Mouse (Mus musculus): ENCODE data around the gene Rft1. TPM values are rescaled to one million over a fixed set of nuclear protein-coding genes. Genes with fewer than 3 reads are reported as not detected.
A peak's percentile ranks its signal among the peaks of the same experiment; 100 is the strongest.

Rft1 gene
- total RNA-seq, 2 experiments from 2014 or later: 11.2 to 12.7 TPM

DNA sequence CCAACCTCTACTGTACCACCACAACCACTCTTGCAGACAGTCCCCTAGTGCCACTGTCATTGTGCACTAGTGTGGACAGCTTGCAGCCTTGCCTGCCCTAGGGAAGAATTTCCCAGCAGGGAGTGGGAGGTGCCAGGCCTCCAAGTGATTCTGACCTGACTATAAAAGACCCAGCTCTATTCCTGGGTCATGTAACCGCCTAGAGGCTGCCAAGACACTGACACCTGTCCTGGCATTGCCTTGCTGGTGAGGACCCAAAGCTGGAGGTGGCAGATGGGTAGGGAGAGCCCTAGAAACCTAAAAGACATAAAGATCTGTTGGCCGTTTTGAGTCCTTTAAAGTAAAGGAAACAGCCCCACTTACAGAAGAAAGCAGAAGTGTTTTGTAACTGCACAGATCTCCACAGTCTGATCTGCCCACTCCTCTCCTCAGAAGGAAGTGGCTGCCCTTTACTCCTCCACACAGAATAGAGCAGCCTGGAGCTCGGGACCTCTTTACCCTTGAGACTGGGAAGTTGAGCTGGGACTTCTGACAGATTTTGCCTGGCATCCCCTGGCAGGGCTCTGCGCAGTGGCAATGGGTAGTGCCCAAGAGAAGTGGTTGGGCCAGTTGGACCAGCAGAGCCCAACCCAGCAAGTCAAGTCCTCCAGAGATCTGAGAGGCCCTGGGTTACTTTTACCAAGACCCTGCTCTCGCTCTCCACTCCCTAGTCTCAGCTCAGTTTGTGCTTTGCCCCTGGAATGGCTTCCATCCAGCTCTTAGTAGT lies 23.2 kb upstream of the Rft1 start:
- DNase-seq: peak in 1 of 2 experiments; percentile 17

DNA sequence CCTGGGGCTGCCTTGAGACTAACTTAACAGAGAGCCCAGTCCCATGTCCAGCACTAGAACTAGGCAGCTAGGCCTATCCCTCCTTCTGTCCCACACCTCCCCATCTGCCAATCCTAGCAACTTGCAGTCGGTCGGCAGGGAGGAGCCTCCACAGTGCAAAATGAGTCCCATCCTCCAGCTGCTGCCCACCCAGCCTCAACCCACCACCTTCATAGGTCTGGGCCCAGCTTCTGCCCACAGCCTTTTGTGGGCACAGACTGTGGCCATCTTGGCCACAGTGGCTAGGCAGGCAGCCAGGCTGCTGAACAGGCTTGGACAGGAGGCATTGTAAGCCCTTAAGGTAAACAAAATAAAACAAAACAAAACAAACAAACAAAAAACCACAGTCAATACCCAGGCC lies 22.3 kb upstream of the Rft1 start:
- no peak for DNase-seq

DNA sequence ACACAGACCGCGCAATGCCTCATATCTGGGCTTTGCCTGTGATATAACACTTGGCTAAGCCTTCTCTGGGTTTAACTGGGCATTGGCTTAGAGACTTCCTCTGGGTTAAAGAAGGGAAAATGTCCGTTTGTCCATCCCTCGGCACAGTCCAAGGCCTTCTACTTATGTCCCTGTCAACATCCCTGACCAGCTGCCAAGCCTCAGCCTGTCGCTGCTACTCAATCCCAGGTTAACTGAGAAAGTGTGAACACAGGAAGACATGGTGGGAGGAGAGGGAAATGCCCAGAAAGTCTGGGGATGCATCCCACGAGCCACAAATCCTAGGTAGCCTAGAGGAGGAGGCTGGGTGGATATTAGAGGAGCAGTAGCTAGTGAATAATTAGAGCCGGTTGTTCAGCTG lies 20.5 kb upstream of the Rft1 start:
- no peak for DNase-seq

DNA sequence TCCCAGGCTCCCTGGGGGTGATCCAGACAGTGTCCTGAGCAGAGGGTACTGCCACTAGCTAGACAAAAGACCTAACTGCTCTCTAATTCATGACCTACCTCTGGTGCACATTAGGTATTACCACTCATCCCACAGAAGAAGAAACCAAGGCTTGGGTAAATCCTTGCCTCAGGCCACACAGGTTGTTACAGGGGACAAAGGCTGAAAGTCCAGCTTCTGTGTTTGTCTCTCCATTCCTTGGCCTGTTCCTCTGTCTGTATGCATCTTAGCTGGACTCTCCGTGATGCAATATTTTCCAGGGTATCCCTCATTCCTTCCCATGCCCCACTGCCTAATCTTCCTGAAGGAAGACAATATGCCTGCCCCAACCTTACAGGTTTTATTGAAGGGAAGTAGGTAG lies 19.7 kb upstream of the Rft1 start:
- no peak for DNase-seq

DNA sequence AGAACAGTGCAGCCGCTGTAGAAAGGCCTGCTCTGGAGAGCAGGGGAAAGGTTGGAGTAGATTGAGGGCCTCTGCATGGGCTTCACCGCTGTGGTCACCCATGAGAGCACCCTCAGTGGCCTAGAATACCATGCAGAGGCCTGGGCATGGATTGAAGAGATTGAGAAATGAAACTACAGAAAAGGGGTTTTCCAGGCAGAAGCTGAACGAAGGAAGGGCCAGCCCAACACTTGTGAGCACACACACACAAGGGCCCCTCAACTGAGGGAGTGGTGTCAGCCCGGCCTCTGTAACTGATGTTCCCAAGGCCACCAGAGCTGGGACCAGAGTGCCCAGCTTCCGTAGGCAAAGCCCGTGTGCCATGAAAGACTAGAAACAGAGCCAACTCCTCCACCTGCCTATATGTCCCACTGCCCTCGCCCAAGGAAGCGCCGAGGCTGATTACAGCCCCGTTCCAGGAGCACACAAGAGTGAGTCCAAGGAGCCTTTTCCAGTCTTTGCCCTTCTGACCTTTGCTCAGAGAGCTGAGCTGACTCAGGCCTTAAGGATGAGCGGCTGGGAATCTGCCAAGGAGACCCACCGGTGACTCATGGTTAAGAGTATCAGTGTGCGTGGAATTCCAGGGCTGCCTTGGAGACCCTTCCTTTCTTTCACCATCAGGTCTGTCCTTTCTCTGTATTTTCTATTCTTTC lies 18.8 kb upstream of the Rft1 start:
- no peak for DNase-seq

DNA sequence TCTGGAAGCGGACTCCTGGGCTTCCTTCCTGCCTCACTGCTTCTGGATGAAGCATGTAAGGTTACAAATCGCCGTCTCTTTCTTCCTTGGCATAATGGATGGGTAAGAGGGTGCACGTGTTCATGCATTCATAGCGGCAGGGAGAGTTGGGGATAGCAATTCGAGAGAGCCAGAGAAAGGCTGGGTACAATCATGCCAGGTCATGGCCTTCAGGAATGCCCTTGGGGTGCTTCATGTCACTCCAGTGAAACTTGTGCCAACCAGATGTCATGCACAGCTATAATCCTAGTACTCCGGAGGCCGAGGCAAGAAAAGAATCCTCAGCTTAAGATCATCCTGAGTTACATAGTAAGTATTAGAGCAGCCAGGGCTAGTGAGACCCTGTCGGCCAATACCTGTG lies 17.7 kb upstream of the Rft1 start:
- no peak for DNase-seq

DNA sequence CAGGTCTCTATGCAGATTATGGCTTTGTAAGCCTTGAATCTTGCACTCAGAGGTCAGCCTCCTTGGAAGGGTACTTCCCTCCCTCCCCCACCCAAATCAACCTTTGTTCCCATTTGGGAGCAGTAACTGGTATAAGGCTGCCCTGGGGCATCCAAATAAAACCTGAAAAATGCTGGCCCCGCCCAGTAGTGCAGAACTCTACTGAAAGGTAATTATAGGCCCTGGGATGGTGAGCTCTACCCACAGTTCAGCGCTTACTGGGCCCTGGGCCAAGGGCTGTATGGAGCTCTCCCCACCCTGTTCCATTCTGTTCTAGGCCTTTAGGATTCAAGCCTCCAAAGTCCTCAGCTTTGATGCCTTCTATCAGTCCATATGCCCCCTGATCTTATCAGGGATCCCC lies 17.1 kb upstream of the Rft1 start:
- DNase-seq: no peak

DNA sequence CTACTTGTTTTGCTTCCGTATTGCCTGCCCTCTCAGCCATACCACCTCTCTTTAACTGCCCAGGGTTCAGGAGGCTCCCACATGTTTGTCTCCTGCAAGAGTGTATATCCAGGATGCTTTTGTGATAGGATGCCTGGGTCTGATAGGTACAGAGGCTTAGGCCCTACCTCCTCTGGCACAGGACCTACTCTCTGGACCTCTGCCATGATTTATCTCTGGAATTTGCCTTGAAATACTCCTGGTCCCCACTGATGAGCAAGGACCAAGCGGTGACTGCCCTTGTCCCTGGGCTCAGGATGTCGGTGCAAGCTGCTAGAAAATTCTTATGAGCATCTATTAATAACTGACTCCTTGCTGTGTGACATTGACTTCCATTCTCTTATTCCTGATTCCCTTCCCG lies 16.2 kb upstream of the Rft1 start:
- DNase-seq: no peak

DNA sequence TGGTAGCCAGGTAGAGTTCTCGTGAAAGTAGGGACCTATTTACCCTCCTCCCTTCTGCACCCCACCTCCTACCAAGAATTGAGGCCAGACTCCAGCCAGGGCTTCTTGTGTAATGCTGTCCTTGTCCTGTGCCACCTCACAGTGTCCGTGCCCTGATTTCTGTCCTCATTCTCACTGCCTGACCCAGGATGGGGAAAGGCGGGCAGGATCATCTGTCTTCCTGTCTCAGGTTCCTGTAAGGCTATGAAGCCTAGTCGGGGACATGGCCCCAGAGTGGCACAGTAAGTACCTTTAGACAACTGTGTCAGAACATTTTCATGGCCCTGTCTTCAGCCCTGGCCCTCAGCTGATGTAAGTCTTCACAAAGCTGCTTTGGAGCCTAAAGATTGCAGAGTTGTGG lies 15.5 kb upstream of the Rft1 start:
- no peak for DNase-seq

DNA sequence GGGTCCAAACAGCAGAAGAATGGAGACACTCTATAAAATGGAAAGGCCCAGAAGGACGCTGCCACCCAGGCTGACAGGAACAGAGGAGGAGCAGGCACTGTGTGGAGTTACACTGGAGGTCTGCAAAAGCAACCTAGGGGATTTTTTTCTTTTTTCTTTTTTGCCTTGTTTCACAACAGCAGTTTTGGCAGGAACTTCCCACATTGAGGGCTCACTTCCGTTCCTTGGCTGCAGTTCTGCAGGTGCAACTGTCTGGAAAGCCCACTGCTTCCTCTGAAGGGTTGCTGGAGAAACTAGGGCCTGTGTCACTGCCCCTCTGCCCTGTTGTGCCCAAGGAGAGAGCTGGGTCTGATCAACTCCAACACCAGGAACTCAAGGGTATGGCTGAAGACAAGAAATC lies 12.4 kb upstream of the Rft1 start:
- no peak for DNase-seq

DNA sequence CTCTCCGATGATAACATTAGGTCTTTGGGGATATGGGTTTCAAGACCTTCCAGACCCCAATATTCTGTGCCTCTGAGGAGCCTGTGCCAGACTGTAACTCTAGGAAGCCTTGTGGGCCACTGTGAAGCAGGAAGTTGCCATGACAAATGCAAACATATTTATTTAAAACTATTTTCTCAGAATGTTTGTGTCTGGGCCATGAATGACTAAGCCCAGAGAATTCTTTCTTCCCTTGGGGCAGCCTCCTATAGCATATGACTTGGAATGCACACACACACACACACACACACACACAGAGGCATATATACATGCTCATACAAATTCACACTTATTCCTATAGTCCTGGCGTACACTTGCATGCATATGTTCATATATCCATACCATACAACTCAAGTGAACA lies 10.1 kb upstream of the Rft1 start:
- DNase-seq: no peak

DNA sequence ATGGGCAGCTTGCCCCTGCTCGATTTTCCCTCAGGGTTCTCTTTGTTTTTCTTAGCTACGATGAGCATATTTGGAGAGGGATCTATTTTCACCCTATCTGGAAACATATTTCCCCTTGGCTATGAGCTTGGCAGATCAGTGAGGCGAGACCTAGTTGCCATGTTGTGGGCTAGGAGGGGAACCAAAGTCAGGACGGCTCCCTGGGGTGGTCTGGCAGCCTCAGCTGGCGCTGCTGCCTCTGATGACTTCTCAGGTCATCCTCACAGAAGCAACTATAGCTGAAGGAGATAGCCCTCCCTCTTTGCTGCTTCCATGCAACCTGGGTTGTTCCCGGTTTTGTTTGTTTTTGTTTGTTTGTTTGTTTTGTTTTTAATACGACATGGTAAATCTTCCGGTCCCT lies 9.1 kb upstream of the Rft1 start:
- DNase-seq: no peak

DNA sequence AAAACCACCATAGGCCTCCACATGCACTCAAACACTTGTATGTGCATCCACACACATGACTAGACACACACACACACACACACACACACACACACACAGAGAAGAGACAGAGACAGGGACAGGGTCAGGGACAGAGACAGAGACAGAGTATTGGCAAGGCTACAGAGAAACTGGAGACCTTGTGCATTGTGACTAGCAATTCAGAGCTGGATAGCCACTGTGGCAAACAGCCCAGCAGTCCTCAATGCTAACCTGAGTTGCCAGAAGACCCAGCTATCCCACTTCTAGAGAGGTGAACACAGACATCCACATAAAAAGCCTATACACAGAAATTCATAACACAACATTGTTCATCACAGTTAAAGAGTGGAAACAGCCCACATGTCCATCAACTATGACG lies 7.7 kb upstream of the Rft1 start:
- DNase-seq: no peak

DNA sequence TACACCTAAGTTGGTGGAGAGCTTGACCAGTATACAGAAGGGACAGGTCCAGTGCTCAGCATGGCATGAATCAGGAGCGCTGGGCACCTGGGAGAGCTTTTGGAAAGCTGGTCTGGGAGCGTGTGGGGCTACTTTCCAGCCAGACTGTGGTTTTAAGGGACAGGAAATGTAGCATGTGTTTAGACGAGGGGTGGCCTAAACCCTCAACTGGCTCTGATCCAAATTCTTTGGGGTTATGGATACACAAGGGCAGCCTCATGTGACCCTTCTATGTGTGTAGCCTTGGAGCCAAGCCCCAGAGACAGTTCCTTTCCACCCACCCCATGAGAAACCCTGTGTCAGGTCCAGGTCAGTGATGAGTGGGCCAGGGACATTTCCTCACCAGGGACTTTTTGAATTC lies 5.7 kb upstream of the Rft1 start:
- no peak for DNase-seq

DNA sequence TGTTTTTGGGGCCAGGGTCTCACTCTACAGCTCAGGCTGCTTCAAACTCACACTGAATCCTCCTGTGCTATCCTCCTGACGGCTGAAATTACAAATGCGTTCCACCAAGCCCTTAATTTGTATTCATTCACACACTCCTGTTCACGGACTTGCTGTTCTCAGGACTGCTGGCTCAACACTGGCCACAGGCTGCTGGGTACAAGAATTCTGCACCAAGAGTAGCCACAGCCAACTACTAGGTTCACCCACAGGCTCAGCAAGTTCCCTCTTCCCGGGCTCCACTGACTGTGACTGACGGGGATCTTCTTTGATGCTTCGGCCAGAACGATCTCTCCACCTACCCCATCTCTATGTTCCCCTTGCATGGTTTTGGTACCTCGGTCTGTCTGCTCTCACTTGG lies 4.4 kb upstream of the Rft1 start:
- DNase-seq: no peak

DNA sequence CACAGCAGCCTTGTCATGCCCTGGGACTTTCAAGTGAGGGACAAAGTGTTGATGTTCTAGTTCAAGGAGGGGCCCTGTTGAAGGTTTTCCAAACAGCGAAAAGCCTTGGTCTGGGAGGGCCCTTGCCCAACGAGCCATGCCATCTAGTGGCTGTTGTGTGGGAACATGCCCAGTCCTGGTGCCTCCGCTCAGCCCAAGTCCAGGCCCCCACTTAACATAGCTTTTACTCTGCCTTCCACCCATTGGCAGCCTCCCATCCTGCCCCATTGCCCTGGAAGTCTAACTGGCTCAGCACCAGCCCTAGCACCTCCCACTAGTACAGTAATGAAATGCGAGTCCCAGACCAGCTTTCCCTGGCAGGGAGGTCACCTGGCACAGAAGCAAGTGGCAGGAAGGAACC lies 3.2 kb upstream of the Rft1 start:
- DNase-seq: peak; percentile 37 to 42

DNA sequence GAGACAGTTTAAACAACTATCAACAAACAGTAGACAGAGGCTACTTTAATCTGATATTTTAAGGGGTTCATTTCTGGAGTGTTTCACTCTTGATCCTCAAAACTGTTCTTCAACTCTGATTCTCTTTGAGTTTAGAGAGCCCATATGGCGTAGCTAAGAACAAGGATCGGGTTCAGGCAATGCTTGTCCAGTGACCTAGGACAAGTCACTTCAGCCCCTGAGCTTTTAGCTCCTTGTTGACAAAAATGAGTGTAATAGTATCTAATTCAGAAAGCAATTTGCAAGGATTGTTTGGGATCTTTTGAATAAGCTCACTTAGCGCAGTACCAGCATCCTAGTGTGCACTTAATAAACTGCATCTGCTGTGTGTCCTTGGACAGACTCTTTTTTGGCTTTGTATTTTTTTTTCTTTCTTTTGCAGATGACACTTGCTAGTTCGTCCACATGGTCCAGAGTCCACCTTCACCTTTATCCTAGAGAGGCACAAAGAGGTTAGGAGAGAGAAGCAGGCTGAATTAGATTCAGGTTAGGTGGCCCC lies 600 bp downstream of the Rft1 start:
- no peak for DNase-seq

DNA sequence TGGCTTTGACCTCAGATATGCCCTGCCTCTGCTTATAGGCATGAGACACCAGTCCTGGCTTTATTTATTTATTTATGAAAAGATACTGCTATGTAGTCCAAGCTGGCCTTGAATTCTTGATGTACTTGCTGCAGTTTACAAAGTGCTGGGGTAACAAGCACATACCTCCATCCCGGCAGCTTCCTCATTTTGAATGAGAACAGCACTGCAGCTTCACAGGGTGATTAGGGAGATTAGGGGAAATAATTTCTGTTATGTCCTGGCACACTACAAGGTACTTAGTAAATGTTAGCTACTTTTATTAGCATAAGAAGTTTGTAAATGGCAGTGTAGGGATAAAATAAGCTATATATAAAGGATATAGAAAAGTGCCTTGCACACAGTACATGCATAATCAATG lies 1.4 kb downstream of the Rft1 start:
- no peak for DNase-seq

DNA sequence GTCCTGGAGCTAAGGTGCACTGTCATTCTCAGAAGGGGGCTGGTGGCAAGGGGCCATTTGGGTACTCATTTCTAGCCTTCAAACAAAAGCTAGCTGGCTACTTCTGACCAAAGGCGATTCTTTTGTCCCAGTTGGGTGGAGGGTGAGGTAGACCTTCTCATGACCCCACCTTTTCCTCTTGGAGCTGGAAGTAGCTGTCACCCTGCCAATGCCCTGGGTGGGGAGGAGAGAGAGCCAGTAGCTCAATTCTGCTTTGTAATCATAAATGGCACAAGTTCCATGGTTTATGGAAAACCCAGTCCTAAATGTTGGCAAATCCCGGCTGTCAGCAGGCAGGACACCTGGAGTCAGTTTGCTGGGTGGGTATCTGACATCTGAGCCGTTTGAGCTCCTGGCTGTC lies 11.9 kb downstream of the Rft1 start:
- DNase-seq: no peak

DNA sequence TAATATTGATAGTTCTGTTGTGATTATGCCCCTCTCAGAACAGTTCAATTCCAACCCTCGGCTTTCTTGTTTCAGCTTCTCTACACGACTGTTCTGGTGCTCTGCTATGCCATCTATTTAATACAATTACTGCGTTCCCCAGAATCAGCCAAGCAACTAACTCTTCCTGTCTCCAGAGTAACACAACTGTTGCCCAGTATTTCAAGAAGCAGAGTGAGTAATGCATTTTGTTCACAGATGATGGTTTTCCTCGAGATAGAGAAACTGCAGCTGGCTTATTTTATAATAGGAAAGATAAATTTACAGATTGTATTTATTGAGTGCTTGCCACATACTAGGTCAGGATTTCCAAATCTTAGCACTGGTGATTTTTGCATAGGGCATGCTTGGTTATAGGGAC lies 12.4 kb downstream of the Rft1 start:
- no peak for DNase-seq

DNA sequence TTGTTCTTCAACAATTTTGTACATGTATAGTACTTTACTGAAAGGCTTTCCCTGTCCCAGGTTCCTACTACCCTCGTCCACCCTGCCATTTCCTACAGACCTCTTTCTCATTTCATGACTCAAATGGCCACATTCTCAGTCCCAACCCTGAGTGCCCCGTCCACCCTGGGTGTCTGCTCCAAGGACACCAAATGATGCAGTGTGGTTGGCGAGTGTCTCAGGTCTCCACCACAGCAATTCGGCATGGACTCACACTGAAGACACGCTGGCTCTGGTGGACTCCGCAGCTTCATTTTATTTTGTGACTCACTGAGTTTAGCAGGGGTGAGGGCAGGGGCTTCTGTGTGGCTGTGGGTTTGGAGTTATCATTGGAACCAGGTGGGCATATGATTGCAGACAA lies 16.0 kb downstream of the Rft1 start:
- DNase-seq: no peak

DNA sequence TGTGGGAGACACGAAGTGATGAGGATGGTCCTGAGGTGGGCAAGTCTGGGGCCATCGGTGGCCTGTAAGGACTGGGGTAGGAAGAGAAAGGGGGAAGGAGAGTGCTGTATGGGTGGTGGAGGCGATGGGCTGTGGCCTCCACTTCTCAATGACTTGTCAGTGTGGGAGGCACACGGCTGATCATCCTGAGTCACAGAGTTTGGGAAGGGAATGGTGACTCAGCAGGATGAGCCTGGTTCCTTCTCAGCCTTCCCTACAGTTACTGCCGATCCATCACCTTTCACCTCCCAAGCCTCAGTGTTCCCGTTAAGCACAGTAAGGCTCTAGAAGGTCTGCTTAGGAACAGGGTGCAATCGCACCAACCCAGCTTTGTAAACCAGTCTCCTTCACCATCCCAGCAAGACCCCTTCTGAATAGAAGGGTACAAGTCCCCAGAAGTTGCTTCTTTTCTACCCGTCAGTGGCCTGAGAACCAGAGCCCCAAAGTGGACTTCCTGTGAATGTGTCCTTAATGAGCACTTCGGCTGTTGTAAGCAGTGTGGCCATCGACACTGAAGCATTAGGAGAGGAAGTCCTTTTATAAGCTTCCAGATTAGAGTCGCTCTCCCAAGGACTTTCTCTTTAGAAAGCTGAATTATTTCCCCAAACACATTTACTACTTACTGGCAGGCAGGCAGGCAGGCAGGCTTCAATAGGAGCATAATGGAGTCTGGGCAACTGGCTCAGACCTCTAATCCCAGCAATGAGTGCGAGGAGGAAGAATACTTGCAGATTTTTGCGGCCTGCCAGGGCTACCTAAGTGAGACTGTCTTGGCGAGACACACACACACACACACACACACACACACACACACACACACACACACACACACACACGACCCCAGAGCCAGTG lies 17.2 kb downstream of the Rft1 start:
- DNase-seq: no peak

DNA sequence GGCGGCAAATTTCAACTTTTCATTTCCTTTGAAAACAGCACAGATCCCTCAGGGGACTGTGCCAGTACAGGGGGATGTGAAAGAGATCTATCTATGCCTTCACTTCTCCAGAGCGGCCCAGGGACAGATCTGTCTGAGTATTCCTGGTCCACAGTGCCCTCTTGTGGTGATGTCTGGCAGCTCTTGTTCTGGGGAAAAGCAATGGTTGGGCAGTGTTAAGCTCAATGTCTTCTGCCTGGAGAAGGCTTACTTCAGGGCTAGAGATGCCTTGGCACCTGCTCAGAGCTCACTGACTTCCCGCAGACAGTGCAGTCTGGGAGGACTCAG lies 17.8 kb downstream of the Rft1 start:
- peak; percentile 86 to 90 for DNase-seq
